Mouse (Mus musculus) ovary, postnatal 36 days (tissue): ENCODE results near the gene Alkbh7.

Source experiments
- DNase-seq: peaks from one replicate; pipeline ENCODE4 v3.0.0; 2022; ENCODE audit warnings: low spot score, mixed read lengths

Gene Alkbh7

GRCm38 (mm10) chr17:56988441-56988840, 8.7 kb upstream of the Alkbh7 start:
- no peak for DNase-seq

GRCm38 (mm10) chr17:56988921-56989430, 8.2 kb upstream of the Alkbh7 start:
- no peak for DNase-seq

GRCm38 (mm10) chr17:56989467-56990114, 7.5 kb upstream of the Alkbh7 start:
- DNase-seq: no peak

- peak; percentile 88 for DNase-seq
These were observed 6.9 kb upstream of the Alkbh7 start, which contains the start of gene Clpp for GRCm38 (mm10) chr17:56990115-56990746. Gene Clpp (plus strand): TSS chr17:56990305.

GRCm38 (mm10) chr17:56990966-56991365, 6.2 kb upstream of the Alkbh7 start:
- DNase-seq: no peak

GRCm38 (mm10) chr17:56995046-56995445, 2.1 kb upstream of the Alkbh7 start:
- peak; percentile 43 for DNase-seq

GRCm38 (mm10) chr17:56996506-56996905, 633 bp upstream of the Alkbh7 start:
- DNase-seq: no peak

- peak; percentile 37 for DNase-seq
These were observed 2.3 kb downstream of the Alkbh7 start for GRCm38 (mm10) chr17:56999414-56999813.

GRCm38 (mm10) chr17:56999968-57000609, 3.0 kb downstream of the Alkbh7 start, which contains the start of gene Pspn:
Gene Pspn (minus strand): TSS chr17:57000018.
- no peak for DNase-seq

GRCm38 (mm10) chr17:57001228-57001627, 4.1 kb downstream of the Alkbh7 start:
- no peak for DNase-seq

GRCm38 (mm10) chr17:57003994-57004393, 6.9 kb downstream of the Alkbh7 start:
- DNase-seq: no peak

GRCm38 (mm10) chr17:57007137-57007905, 10.2 kb downstream of the Alkbh7 start:
- DNase-seq: no peak

GRCm38 (mm10) chr17:57010911-57011235, 13.7 kb downstream of the Alkbh7 start:
- no peak for DNase-seq

- peak; percentile 90 for DNase-seq
These were observed 14.3 kb downstream of the Alkbh7 start, which contains the start of the genes Gtf2f1 and Gm17949 for GRCm38 (mm10) chr17:57011236-57012141. Gene Gtf2f1 (minus strand): TSS chr17:57011288. Gene Gm17949 (plus strand): TSS chr17:57011469.

GRCm38 (mm10) chr17:57012245-57012795, 15.2 kb downstream of the Alkbh7 start:
- no peak for DNase-seq

- DNase-seq: no peak
These were observed 22.6 kb downstream of the Alkbh7 start for GRCm38 (mm10) chr17:57019693-57020092.

- DNase-seq: no peak
These were observed 23.8 kb downstream of the Alkbh7 start for GRCm38 (mm10) chr17:57020960-57021359.

GRCm38 (mm10) chr17:57027471-57027870, 30.3 kb downstream of the Alkbh7 start:
- DNase-seq: no peak

GRCm38 (mm10) chr17:57029691-57030090, 32.6 kb downstream of the Alkbh7 start:
- DNase-seq: peak; percentile 30

GRCm38 (mm10) chr17:57030931-57031660, 34.0 kb downstream of the Alkbh7 start, which contains the start of gene Khsrp:
Gene Khsrp (minus strand): TSS chr17:57031522.
- DNase-seq: peak; percentile 54
